Mouse (Mus musculus) NIH3T3 (cell line): ENCODE results near the gene Camk1g.

ENCODE experiments used
- DNase-seq: peaks from one replicate; pipeline ENCODE4 v3.0.0-alpha.2; 2012; ENCODE audit warnings: low read depth

The Camk1g gene

DNA sequence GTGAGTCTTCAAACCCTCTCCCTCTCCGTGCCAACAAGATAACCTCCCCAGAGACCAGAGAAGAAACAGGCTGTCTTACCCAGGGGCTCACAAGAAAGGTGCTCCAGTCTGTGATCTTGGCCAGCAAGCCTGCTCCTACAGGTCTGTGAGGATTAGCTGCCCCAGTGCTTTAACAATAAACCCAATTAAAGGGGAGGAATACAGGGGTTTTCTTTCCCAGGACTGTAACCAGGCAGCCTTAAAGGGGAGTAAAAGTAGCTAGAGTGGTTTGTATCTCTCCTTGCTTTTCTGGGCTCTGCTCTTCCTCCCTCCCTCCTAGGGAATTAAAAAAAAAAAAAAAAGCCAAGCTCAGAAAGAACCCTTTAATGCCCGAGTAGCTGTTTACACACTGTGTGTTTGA lies at the start of gene Camk1g:
Gene Camk1g (minus strand): TSS at position 203 of the 400 bp plus-strand sequence.
- DNase-seq: no peak

DNA sequence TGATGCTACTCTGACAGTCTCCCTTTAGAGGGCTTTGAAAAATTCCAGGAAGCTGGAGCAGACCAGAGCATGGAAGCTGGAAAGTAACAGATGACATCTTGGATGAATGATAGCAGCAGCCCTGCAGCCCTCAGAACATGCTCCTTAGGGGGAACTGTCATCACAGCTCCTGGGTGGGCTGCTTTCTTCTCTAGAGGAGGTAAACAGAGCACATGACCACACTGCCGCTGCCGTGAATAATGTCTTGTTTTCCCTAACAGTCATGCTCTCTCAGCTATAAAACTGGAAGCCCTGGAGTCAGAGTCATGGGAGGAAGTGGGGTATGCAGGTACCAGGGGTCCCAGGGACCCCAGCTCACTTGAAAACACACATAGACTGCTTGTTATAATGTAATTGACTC lies 49.1 kb upstream of the Camk1g start:
- peak; percentile 64 for DNase-seq

- peak; percentile 59 for DNase-seq
These were observed 48.6 kb upstream of the Camk1g start for GRCm38 (mm10) chr1:193418656-193419055.

- peak; percentile 54 for DNase-seq
These were observed 44.0 kb upstream of the Camk1g start for GRCm38 (mm10) chr1:193414067-193414466.

- DNase-seq: peak; percentile 64
These were observed 43.4 kb upstream of the Camk1g start for GRCm38 (mm10) chr1:193413368-193414000.

GRCm38 (mm10) chr1:193407487-193407886 lies 37.4 kb upstream of the Camk1g start:
- peak; percentile 27 for DNase-seq

DNA sequence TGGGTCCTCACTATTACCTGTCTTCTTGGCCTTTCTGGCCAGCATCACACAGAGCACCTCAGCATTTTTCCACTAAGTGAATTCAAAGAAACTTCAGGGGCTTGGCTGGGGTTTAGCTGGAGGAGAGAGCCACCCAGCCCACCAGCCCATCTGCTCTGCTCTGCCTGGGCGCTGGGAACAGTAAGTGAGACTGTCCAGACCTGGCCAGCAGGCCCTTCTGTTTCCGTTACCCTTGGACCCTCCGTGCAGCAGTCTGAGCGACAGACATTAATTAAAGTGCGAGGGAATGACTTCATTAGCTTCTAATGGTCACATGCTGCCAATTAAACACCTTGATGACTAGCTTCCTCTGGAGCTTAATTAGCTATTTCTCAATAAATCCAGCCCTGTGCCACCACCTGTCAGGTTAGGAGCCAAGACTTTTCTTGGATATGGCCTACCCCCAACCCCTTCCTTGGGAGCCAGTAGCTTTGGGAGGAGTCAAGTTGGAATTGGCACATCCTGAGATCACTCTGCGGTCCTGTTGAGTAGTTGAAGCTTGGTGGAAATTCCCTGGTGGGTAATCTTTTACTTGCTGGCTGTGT lies 36.1 kb upstream of the Camk1g start:
- DNase-seq: peak; percentile 37

DNA sequence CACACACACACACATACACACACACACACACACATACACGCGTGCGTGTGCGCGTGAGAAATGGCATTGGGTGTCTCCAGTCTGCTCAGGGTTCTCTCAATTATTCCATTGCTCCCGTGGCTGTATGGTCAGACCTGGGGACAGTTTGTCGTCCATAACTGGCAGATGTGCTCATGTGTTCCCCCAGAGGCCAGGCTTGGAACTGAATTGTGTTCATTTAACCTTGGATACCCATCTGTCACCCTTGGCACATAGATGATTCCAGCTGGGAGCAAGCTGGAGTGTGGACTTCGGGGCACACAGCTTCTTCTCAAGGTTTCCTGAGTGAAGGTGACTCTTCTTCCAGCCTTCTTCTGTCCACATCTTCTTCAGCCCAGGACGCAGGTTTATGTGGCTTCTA lies 31.6 kb upstream of the Camk1g start:
- DNase-seq: peak; percentile 20

- peak; percentile 93 for DNase-seq
These were observed 30.2 kb upstream of the Camk1g start for GRCm38 (mm10) chr1:193400348-193400747.

DNA sequence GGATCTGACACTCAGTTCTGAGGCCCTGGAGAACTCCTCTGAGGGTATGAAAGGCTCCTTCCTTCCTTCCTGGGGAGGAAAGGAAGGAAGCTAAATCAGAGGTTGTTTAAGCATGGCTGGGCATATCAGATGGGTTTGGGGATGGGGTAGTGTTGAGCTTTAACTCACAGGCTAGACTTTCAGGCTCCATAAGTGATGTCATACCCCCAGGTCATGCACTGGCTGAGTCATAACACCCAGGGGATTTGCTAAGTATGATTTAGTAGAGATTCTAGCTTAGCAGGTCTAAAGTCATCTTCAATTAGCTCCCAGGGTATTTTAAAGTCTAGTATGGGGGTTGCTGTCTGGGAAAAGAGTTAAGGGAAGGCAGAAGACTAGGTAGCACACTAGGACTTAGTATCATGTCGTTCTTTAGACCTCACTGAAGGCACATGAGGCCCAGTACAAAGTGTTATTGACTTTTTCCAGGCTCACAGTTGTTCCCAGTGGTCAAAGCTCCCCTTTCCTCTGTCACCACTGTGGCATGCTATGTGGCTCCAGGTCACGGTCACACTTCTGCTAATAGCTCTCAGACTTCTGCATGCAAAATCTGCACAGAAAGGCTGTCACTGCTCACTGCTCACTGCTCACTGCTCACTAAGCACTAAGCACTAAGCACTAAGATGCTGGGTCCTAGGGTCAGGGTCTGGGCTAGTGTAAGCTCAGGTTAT lies 28.8 kb upstream of the Camk1g start:
- peak; percentile 92 for DNase-seq

GRCm38 (mm10) chr1:193397109-193397508 lies 27.0 kb upstream of the Camk1g start:
- no peak for DNase-seq

DNA sequence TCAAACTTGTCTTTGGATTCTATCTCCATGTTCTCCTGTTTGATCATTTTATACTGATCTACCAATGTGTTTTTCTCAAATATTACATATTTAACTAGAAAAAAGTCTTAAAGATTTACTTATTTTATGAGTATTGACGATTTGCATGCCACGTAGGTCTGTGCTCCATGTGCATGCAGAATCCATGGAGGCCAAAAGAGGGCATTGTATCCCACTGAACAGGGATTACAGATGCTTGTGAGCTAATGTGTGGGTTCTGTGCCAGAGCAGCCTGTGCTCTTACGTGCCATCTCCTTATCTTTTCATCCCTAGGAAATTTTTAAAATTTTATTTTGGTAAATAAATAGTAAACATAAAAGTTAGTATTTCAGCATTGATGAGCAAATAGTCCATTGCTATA lies 22.2 kb upstream of the Camk1g start:
- no peak for DNase-seq

DNA sequence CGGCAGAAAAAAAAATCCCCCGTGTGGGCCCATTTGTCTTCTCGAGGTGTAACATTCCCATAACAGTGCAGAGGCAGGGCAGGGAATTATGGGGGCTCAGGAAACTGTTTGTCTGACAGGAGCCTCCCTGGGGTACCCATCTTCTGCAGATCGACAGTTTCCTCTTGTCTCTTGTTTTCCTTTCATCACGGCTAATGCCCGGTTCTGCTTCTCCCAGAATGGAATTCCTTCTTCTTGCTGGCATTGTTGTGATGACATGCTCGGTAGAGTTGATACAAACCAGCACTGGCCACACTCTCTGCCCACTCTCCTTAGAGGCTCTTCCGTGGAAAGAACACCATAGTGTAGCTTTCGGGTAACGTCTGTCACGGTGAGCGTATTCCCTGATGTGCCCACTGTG lies 19.9 kb upstream of the Camk1g start:
- no peak for DNase-seq

DNA sequence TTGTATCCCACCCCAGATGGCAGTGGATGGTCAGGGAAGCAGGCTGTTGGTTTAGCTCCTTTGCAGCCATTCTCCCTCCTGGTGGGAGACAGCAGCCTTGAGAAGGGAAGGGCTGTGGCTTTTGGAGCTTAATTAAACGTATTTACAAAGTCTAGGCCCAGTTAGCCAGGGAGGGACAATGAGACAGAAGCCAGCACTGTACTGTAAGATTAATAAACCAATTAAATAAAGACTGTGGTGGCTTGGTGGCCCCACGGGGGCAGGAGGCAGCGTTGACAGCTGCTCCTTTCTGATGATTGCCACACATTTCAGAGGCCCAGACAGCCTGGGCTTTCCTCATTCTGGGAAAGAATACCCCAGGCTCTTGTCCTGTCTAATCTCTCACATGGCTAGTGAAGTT lies 19.4 kb upstream of the Camk1g start:
- no peak for DNase-seq

DNA sequence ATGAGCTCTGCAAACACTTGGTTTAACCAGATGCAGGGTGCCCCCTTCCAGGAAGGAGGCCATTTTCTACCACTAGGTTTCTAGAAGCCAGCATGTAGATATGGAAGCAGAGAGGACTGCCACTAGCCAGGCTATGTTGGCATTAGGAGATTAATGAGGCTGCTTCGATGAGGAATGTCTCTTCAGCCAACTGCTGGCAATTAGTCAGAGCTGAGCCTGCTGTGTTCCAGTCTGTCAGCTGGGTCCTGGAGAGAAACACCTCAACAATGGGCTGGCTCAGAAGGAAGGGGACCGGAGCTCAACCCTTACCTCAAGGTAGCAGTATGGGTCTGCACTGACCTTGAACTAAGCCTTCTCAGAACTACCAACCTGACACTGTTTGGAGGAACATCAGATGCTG lies 17.1 kb upstream of the Camk1g start:
- DNase-seq: peak; percentile 29

DNA sequence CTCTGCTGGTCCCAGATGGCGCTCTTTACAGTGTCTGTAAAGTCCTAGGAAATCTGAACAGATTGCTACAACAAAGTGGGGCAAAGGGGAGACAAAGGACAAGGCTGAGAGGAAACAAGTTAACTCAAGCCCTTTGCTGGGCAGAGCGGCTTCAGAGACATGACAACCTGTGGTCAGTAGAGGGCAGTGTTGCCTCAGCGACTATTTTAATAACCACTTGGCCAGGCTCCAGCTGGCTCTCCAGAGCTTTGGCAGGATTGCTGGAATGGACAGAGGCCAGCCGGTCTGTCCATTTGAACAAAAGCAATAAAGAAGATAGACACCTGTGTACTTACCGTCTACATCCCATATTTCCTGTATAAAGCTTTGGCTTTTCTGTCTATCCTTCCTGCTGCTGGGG lies 16.0 kb upstream of the Camk1g start:
- peak; percentile 97 for DNase-seq

GRCm38 (mm10) chr1:193382841-193383462 lies 12.9 kb upstream of the Camk1g start:
- peak; percentile 73 for DNase-seq

DNA sequence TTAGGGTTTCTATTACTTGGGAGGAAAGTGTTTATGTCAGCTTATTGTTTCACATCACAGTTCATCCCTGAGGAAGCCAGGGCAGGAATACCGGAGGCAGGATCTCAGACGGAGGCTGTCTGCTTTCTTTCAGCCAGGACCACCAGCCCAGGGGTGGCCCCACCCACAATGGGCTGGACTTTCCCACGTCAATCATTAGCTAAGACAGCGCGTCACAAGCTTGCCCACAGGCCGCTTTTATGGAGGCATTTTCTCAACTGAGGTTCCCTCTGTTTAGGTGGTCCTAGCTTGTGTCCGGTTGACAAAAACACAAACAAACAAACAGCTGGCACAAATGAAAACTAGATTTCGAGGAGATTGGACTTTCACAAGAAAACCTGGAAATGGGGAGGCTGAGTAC lies 12.3 kb upstream of the Camk1g start:
- no peak for DNase-seq

- no peak for DNase-seq
These were observed 11.7 kb upstream of the Camk1g start for GRCm38 (mm10) chr1:193381597-193382404.

DNA sequence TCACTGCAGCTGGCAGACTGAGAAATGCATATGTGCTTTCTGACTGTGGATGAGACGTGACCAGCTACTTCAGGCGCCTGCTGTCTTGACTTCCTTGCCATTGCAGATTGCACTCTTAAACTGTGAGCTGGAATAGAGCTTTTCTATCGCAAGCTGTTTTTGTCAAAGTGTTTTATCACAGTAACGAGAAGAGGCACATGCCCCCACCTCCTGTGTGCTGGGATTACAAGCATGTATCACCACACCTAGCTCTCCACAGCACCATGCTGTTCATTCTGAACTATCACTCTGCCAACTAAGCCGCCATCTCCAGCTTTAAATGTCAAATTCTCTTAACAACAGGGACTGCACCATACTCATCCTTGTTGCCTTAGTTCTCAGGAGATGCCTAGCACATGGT lies 10.8 kb upstream of the Camk1g start:
- DNase-seq: no peak

GRCm38 (mm10) chr1:193379634-193380033 lies 9.5 kb upstream of the Camk1g start:
- no peak for DNase-seq

DNA sequence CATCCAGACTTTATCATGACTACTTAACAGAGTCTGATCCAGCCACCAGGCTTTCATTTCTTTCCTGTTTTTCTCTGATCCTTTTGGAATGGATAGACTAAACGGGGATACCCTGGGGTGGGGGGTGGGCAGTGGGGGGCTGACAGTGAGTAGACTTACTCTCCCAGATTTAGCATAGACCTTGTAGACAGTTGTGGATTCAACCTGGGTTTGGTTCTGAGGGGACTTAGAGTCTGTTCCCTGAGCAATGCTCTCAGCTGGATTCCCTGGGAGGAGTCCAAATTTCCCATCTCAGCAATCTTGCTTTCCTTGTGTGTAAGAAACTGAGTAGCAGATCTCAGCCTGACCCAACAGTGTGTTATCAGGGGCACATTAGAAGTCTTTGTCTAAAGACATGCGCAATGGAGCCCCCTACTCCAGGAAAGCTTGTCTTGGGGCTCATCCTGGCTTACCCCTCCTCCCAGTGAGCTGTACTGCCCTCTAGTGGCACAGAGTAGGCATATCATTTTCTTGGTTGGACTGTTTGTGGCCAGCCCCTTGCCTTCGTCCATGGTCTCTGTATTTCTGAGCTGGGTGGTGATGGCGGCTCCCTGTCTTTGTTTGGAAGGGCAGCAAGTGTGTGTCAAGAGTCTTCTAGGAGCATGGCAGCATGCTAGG lies 6.5 kb upstream of the Camk1g start:
- peak; percentile 71 for DNase-seq
